In the genomic region with DNA sequence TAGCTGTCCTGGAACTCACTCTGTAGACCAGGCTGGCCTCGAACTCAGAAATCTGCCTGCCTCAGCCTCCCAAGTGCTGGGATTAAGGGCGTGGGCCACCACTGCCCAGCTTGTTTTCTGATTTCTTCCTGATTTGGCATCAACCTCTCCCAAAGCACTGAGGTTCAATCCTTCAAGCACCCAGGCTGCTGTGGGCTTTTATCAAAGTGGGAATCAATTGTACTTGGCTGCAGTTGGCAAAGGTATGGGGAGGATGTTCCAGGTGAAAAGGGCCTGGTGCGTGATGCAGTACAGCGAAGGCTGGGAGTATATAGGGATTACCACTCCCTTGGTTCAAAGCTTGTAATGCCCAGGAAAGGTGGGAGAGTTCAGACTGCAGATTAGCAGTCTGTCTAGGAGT, we compare ENCODE assay signal across 8 mouse cellular contexts. TPM values are rescaled to one million over a fixed set of nuclear protein-coding genes. Genes with fewer than 3 reads are reported as not detected.
DNase-seq lines count a peak whose midpoint lies in the region; ATAC-seq and TF ChIP-seq lines count a peak whose summit lies in the region.

No protein-coding gene starts in this region.

- DNase-seq in forebrain, embryonic 10.5 days (ENCODE audit: extremely low spot score, low spot score) = no peak
- DNase-seq in forebrain, embryonic 11.5 days (ENCODE audit: low spot score) = no peak
- no peak for DNase-seq in cerebellum, adult 2 months

- ATAC-seq in forebrain, embryonic 11.5 days (replicated peaks; ENCODE audit: low FRiP score) = no peak
- no peak for ATAC-seq in megakaryocyte, adult 5-6 weeks (ENCODE audit: poor library complexity, severe bottlenecking)
- no peak for ATAC-seq in limb, embryonic 15.5 days (ENCODE audit: insufficient number of reproducible peaks, low FRiP score, low TSS enrichment, low read depth)
- no peak for ATAC-seq in stomach, embryonic 15.5 days (ENCODE audit: insufficient read depth, low FRiP score, low read depth)
- no peak for ATAC-seq in megakaryocyte-erythroid progenitor cell, adult 5-6 weeks (replicated peaks; ENCODE audit: low FRiP score, low TSS enrichment, poor library complexity, severe bottlenecking)

- H3K27ac ChIP-seq in forebrain, embryonic 10.5 days = peak overlapping the region; percentile 94
- H3K27ac ChIP-seq in forebrain, embryonic 11.5 days (ENCODE audit: low read depth, low read length) = no peak overlapping the region
- no peak overlapping the region; the same call in 1 of the 2 replicates for H3K27ac ChIP-seq in limb, embryonic 15.5 days
- 0 out of 2 replicates have a peak overlapping the region, but pooled peaks have one; percentile 22 for H3K27ac ChIP-seq in stomach, embryonic 15.5 days
- H3K27ac ChIP-seq in cerebellum, adult 2 months (ENCODE audit: insufficient read depth, low read length) = no peak overlapping the region

- WGBS in forebrain, embryonic 10.5 days = 67% methylated on average over 4 of the region's 4 CpGs
- WGBS in forebrain, embryonic 11.5 days = 60% methylated on average over 4 of the region's 4 CpGs
- WGBS in limb, embryonic 15.5 days = 62% methylated on average over 4 of the region's 4 CpGs
- WGBS in stomach, embryonic 15.5 days = 58% methylated on average over 4 of the region's 4 CpGs
- WGBS in cerebellum, adult 2 months = 65% methylated on average over 4 of the region's 4 CpGs

- peak overlapping the region; percentile 70; the same call in 1 of the 2 replicates for H3K4me3 ChIP-seq in forebrain, embryonic 10.5 days
- no peak overlapping the region for H3K4me3 ChIP-seq in forebrain, embryonic 11.5 days (ENCODE audit: low read depth, low read length)
- H3K4me3 ChIP-seq in megakaryocyte, embryonic 14.5 days (replicated peaks) = peak overlapping the region; percentile 62
- peak overlapping the region; percentile 69; the same call in 1 of the 2 replicates for H3K4me3 ChIP-seq in limb, embryonic 15.5 days
- peak overlapping the region; percentile 63; the same call in 1 of the 2 replicates for H3K4me3 ChIP-seq in stomach, embryonic 15.5 days (replicated peaks)
- no peak overlapping the region for H3K4me3 ChIP-seq in cerebellum, adult 2 months (replicated peaks; ENCODE audit: insufficient read depth, low read depth, low read length)

- H3K4me1 ChIP-seq in forebrain, embryonic 10.5 days = peaks cover 55% of the 10 kb centered on the region
- H3K4me1 ChIP-seq in forebrain, embryonic 11.5 days (replicated peaks; ENCODE audit: control insufficient read depth, insufficient read depth, low read length) = peaks cover 19% of the 10 kb centered on the region
- H3K4me1 ChIP-seq in megakaryocyte, embryonic 14.5 days = peaks cover 72% of the 10 kb centered on the region
- H3K4me1 ChIP-seq in limb, embryonic 15.5 days = peaks cover 42% of the 10 kb centered on the region
- H3K4me1 ChIP-seq in stomach, embryonic 15.5 days = peaks cover 35% of the 10 kb centered on the region
- H3K4me1 ChIP-seq in cerebellum, adult 2 months (ENCODE audit: control insufficient read depth, insufficient read depth, low read length) = peaks cover 15% of the 10 kb centered on the region

- H3K27me3 ChIP-seq in forebrain, embryonic 10.5 days (ENCODE audit: poor library complexity, severe bottlenecking) = no peaks in the 10 kb centered on the region
- H3K27me3 ChIP-seq in forebrain, embryonic 11.5 days (ENCODE audit: control insufficient read depth, insufficient read depth, low read length) = no peaks in the 10 kb centered on the region
- no peaks in the 10 kb centered on the region for H3K27me3 ChIP-seq in megakaryocyte, embryonic 14.5 days (replicated peaks)
- H3K27me3 ChIP-seq in limb, embryonic 15.5 days = no peaks in the 10 kb centered on the region
- no peaks in the 10 kb centered on the region for H3K27me3 ChIP-seq in stomach, embryonic 15.5 days (replicated peaks)
- no peaks in the 10 kb centered on the region for H3K27me3 ChIP-seq in cerebellum, adult 2 months (ENCODE audit: control insufficient read depth, insufficient read depth, low read length)

- H3K9ac ChIP-seq in forebrain, embryonic 11.5 days (ENCODE audit: low read length) = no peak overlapping the region
- no peak overlapping the region for H3K9ac ChIP-seq in limb, embryonic 15.5 days
- no peak overlapping the region for H3K9ac ChIP-seq in stomach, embryonic 15.5 days

- H3K9me3 ChIP-seq in forebrain, embryonic 10.5 days = no peaks in the 10 kb centered on the region
- no peaks in the 10 kb centered on the region for H3K9me3 ChIP-seq in forebrain, embryonic 11.5 days (ENCODE audit: control insufficient read depth, low read length)
- no peaks in the 10 kb centered on the region for H3K9me3 ChIP-seq in megakaryocyte, embryonic 14.5 days
- H3K9me3 ChIP-seq in limb, embryonic 15.5 days = no peaks in the 10 kb centered on the region
- H3K9me3 ChIP-seq in stomach, embryonic 15.5 days = no peaks in the 10 kb centered on the region

- no peak for TF ChIP-seq CTCF in cerebellum, adult 2 months (IDR thresholded peaks at IDR 0.05; ENCODE audit: borderline replicate concordance, insufficient read depth, low read depth, low read length)

- no peak overlapping the region for H3K4me2 ChIP-seq in forebrain, embryonic 11.5 days (ENCODE audit: low read depth, low read length, severe bottlenecking)
- H3K4me2 ChIP-seq in limb, embryonic 15.5 days = peak overlapping the region; percentile 84
- H3K4me2 ChIP-seq in stomach, embryonic 15.5 days = peak overlapping the region; percentile 74

- TF ChIP-seq POLR2A in cerebellum, adult 2 months (IDR thresholded peaks at IDR 0.05; ENCODE audit: borderline replicate concordance, insufficient read depth, low read length) = no peak

- peaks cover 33% of the 10 kb centered on the region for H3K36me3 ChIP-seq in forebrain, embryonic 10.5 days (replicated peaks)
- peaks cover 17% of the 10 kb centered on the region for H3K36me3 ChIP-seq in forebrain, embryonic 11.5 days (ENCODE audit: control insufficient read depth, insufficient read depth, low read length)
- H3K36me3 ChIP-seq in megakaryocyte, embryonic 14.5 days (replicated peaks; ENCODE audit: low read length) = peaks cover 32% of the 10 kb centered on the region
- peaks cover 28% of the 10 kb centered on the region for H3K36me3 ChIP-seq in limb, embryonic 15.5 days
- H3K36me3 ChIP-seq in stomach, embryonic 15.5 days = 0 out of 2 replicates have a peak, but pooled peaks cover 4% of the 10 kb centered on the region

RNA-seq across cellular contexts. Expression of gene Mcm2, which starts 0.5 kb away (rescaled TPM):
- polyA plus RNA-seq in forebrain, embryonic 10.5 days (2016; fragmentation: Nextera tagmentation; extraction: Ambion mirVana) = 305 and 322 TPM in 2 replicates
- 248 and 259 TPM in 2 replicates for polyA plus RNA-seq in forebrain, embryonic 11.5 days (2014; fragmentation: Nextera tagmentation; extraction: Ambion mirVana)
- 133 and 188 TPM in 2 replicates for polyA plus RNA-seq in megakaryocyte, embryonic 14.5 days (2012; ENCODE audit: insufficient read depth, low replicate concordance)
- total RNA-seq in megakaryocyte, adult 5-6 weeks (2015) = 45.4 and 47.7 TPM in 2 replicates
- total RNA-seq in megakaryocyte, adult 5-6 weeks (2017) = 77.2 TPM in 2 replicates
- polyA plus RNA-seq in limb, embryonic 15.5 days (2015; fragmentation: Nextera tagmentation; extraction: Ambion mirVana) = 99.4 and 100 TPM in 2 replicates
- polyA plus RNA-seq in stomach, embryonic 15.5 days (2015; fragmentation: Nextera tagmentation; extraction: Ambion mirVana) = 105 and 110 TPM in 2 replicates
- polyA plus RNA-seq in cerebellum, adult 2 months (2012; rRNA removed) = 7.5 and 9.8 TPM in 2 replicates
- 175 and 213 TPM in 2 replicates for total RNA-seq in megakaryocyte-erythroid progenitor cell, adult 5-6 weeks (2014; fragmentation: Nextera tagmentation)
- 181 and 236 TPM in 2 replicates for total RNA-seq in megakaryocyte-erythroid progenitor cell, adult 5-6 weeks (2017)

RNA-seq across cellular contexts. Expression of gene Tpra1, which starts 3.0 kb away (rescaled TPM):
- polyA plus RNA-seq in forebrain, embryonic 10.5 days (2016; fragmentation: Nextera tagmentation; extraction: Ambion mirVana) = 47.9 and 51.5 TPM in 2 replicates
- polyA plus RNA-seq in forebrain, embryonic 11.5 days (2014; fragmentation: Nextera tagmentation; extraction: Ambion mirVana) = 39.4 and 40.7 TPM in 2 replicates
- 102 and 155 TPM in 2 replicates for polyA plus RNA-seq in megakaryocyte, embryonic 14.5 days (2012; ENCODE audit: insufficient read depth, low replicate concordance)
- total RNA-seq in megakaryocyte, adult 5-6 weeks (2015) = 24.0 and 26.1 TPM in 2 replicates
- 32.4 and 35.5 TPM in 2 replicates for total RNA-seq in megakaryocyte, adult 5-6 weeks (2017)
- polyA plus RNA-seq in limb, embryonic 15.5 days (2015; fragmentation: Nextera tagmentation; extraction: Ambion mirVana) = 83.2 and 83.3 TPM in 2 replicates
- 60.1 and 67.3 TPM in 2 replicates for polyA plus RNA-seq in stomach, embryonic 15.5 days (2015; fragmentation: Nextera tagmentation; extraction: Ambion mirVana)
- polyA plus RNA-seq in cerebellum, adult 2 months (2012; rRNA removed) = 206 and 236 TPM in 2 replicates
- 31.4 and 39.7 TPM in 2 replicates for total RNA-seq in megakaryocyte-erythroid progenitor cell, adult 5-6 weeks (2014; fragmentation: Nextera tagmentation)
- 25.6 and 27.6 TPM in 2 replicates for total RNA-seq in megakaryocyte-erythroid progenitor cell, adult 5-6 weeks (2017)

RNA-seq across cellular contexts. Expression of gene Podxl2, which starts 24.2 kb away (rescaled TPM):
- 44.7 and 52.8 TPM in 2 replicates for polyA plus RNA-seq in forebrain, embryonic 10.5 days (2016; fragmentation: Nextera tagmentation; extraction: Ambion mirVana)
- polyA plus RNA-seq in forebrain, embryonic 11.5 days (2014; fragmentation: Nextera tagmentation; extraction: Ambion mirVana) = 109 and 115 TPM in 2 replicates
- 1.2 and 3.2 TPM in 2 replicates for polyA plus RNA-seq in megakaryocyte, embryonic 14.5 days (2012; ENCODE audit: insufficient read depth, low replicate concordance)
- total RNA-seq in megakaryocyte, adult 5-6 weeks (2015) = not detected in 2 replicates
- 0.16 and 0.40 TPM in 2 replicates for total RNA-seq in megakaryocyte, adult 5-6 weeks (2017)
- 85.6 and 88.3 TPM in 2 replicates for polyA plus RNA-seq in limb, embryonic 15.5 days (2015; fragmentation: Nextera tagmentation; extraction: Ambion mirVana)
- polyA plus RNA-seq in stomach, embryonic 15.5 days (2015; fragmentation: Nextera tagmentation; extraction: Ambion mirVana) = 62.5 and 72.3 TPM in 2 replicates
- polyA plus RNA-seq in cerebellum, adult 2 months (2012; rRNA removed) = 538 and 541 TPM in 2 replicates
- total RNA-seq in megakaryocyte-erythroid progenitor cell, adult 5-6 weeks (2014; fragmentation: Nextera tagmentation) = 6.6 TPM in 1 of 2 replicates, not detected in the other
- not detected in 2 replicates for total RNA-seq in megakaryocyte-erythroid progenitor cell, adult 5-6 weeks (2017)

RNA-seq across cellular contexts. Expression of gene Abtb1, which starts 57.3 kb away (rescaled TPM):
- polyA plus RNA-seq in forebrain, embryonic 10.5 days (2016; fragmentation: Nextera tagmentation; extraction: Ambion mirVana) = 20.8 and 21.5 TPM in 2 replicates
- 14.4 and 15.3 TPM in 2 replicates for polyA plus RNA-seq in forebrain, embryonic 11.5 days (2014; fragmentation: Nextera tagmentation; extraction: Ambion mirVana)
- 33.5 and 113 TPM in 2 replicates for polyA plus RNA-seq in megakaryocyte, embryonic 14.5 days (2012; ENCODE audit: insufficient read depth, low replicate concordance)
- total RNA-seq in megakaryocyte, adult 5-6 weeks (2015) = 22.8 TPM in 2 replicates
- total RNA-seq in megakaryocyte, adult 5-6 weeks (2017) = 104 TPM in 2 replicates
- polyA plus RNA-seq in limb, embryonic 15.5 days (2015; fragmentation: Nextera tagmentation; extraction: Ambion mirVana) = 29.9 and 33.3 TPM in 2 replicates
- 29.8 and 31.5 TPM in 2 replicates for polyA plus RNA-seq in stomach, embryonic 15.5 days (2015; fragmentation: Nextera tagmentation; extraction: Ambion mirVana)
- 116 TPM in 2 replicates for polyA plus RNA-seq in cerebellum, adult 2 months (2012; rRNA removed)
- total RNA-seq in megakaryocyte-erythroid progenitor cell, adult 5-6 weeks (2014; fragmentation: Nextera tagmentation) = 16.9 and 47.2 TPM in 2 replicates
- 30.6 and 44.0 TPM in 2 replicates for total RNA-seq in megakaryocyte-erythroid progenitor cell, adult 5-6 weeks (2017)

Comparison
In these comparisons a context has a peak if more than half of its experiments do, and no peak if none do; other contexts are left out.
1. H3K27ac ChIP-seq: peak in forebrain, embryonic 10.5 days (single experiment) and stomach, embryonic 15.5 days (single experiment); none in forebrain, embryonic 11.5 days (single experiment), limb, embryonic 15.5 days (single experiment) and cerebellum, adult 2 months (single experiment).
2. H3K4me3 ChIP-seq: peak in forebrain, embryonic 10.5 days (single experiment), megakaryocyte, embryonic 14.5 days (single experiment), limb, embryonic 15.5 days (single experiment) and stomach, embryonic 15.5 days (single experiment); none in forebrain, embryonic 11.5 days (single experiment) and cerebellum, adult 2 months (single experiment).
3. RNA of gene Podxl2, which starts 24.2 kb away (polyA plus RNA-seq): 538 to 541 TPM in cerebellum, adult 2 months, 109 to 115 TPM in forebrain, embryonic 11.5 days, 85.6 to 88.3 TPM in limb, embryonic 15.5 days, 62.5 to 72.3 TPM in stomach, embryonic 15.5 days and 44.7 to 52.8 TPM in forebrain, embryonic 10.5 days; 1.2 to 3.2 TPM in megakaryocyte, embryonic 14.5 days; every median in the first group is over 10 times any median in the second.